Mouse (Mus musculus) lung, postnatal 0 days (tissue): ENCODE measurements around the gene Brpf1.

Source experiments
- CTCF ChIP-seq: IDR thresholded peaks from 2 replicates; pipeline ENCODE4 v1.5.1; 2016; ENCODE audit warnings: antibody characterized with exemption, mild to moderate bottlenecking
- EP300 ChIP-seq: IDR thresholded peaks from 2 replicates; pipeline ENCODE4 v1.6.1; 2016; ENCODE audit warnings: antibody characterized with exemption, mild to moderate bottlenecking, control low read depth

GRCm38 (mm10) chr6:113351161-113351560 lies 44.2 kb downstream of the Brpf1 start:
- TF ChIP-seq CTCF (no peak), EP300 (no peak)
